Mouse (Mus musculus) hindbrain, embryonic 15.5 days (tissue): ENCODE measurements at regions not wholly inside any gene's neighbourhood (a gene's known extent, or its start where the extent isn't known, plus 50 kb on each side); places are given as distances from the start of the nearest gene placed in this dataset.
"Not testable (repeated sequence)": the region's sequence is repeated elsewhere in the genome, so short reads cannot be mapped to it uniquely, and the experiment has no call there.

ENCODE experiments used
- ATAC-seq: fragments of 200-750 bp; cut with Nextera tagmentation; 2 replicates; pipeline ENCODE4 v1.8.0; 2017; ENCODE audit warnings: low read depth, moderate number of reproducible peaks, moderate TSS enrichment; ENCODE audit not compliant: low FRiP score
- H3K27ac ChIP-seq: fragments of 300-500 bp; sonication (generic); replicated peaks from 2 replicates; pipeline ENCODE4 v1.5.1; 2015; ENCODE audit warnings: mild to moderate bottlenecking, inconsistent platforms
- H3K27me3 ChIP-seq: fragments of 300-500 bp; sonication (generic); 2 replicates; pipeline ENCODE4 v1.6.1; 2015; ENCODE audit warnings: control low read depth, inconsistent platforms
- H3K36me3 ChIP-seq: fragments of 300-500 bp; sonication (generic); 2 replicates; pipeline ENCODE4 v1.6.1; 2015; ENCODE audit warnings: control low read depth, inconsistent platforms
- H3K4me1 ChIP-seq: fragments of 300-500 bp; sonication (generic); replicated peaks from 2 replicates; pipeline ENCODE4 v1.6.1; 2015; ENCODE audit warnings: control low read depth, inconsistent platforms
- H3K4me2 ChIP-seq: fragments of 300-500 bp; sonication (generic); 2 replicates; pipeline ENCODE4 v1.6.1; 2015; ENCODE audit warnings: moderate library complexity, mild to moderate bottlenecking, inconsistent platforms
- H3K4me3 ChIP-seq: fragments of 300-500 bp; sonication (generic); 2 replicates; pipeline ENCODE4 v1.5.1; 2015; ENCODE audit warnings: mild to moderate bottlenecking, inconsistent platforms
- H3K9ac ChIP-seq: fragments of 300-500 bp; sonication (generic); 2 replicates; pipeline ENCODE4 v1.6.1; 2015; ENCODE audit warnings: inconsistent platforms
- H3K9me3 ChIP-seq: fragments of 300-500 bp; sonication (generic); 2 replicates; pipeline ENCODE4 v1.6.1; 2016; ENCODE audit warnings: control low read depth, inconsistent platforms
- WGBS: fragments of 180-500 bp; shearing (Covaris S2); methylation state at CpG from one replicate; pipeline ENCODE4 v1.1.7; 2015; 5-methylcytosine and 5-hydroxymethylcytosine counted together

DNA sequence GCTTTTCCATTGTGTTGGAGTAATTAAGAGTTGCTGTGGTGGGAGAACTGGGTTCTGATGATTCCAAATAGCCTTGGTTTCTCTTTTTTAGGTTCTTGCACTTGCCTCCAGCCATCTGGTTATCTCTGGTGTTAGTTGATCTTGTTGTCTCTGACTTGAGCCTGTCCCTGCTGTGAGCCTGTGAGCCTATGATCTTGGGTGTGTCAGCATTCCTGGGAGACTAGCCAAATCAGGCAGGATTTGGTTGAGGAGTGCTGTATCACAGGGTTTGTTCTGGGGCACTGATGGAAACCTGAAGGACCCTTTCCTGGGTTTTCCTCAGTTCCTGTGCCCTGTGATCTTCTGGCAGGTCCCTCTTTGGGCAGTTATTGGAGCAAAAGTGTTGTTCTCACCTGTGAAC lies 406.8 kb upstream of the Ppp6c start:
- ATAC-seq = no peak
- H3K9me3 ChIP-seq = peaks cover 4% of the 10 kb centered on the region; the same call in 1 of the 2 replicates
- no peak overlapping the region for H3K4me2 ChIP-seq
- no peak overlapping the region for H3K4me3 ChIP-seq
- no peaks in the 10 kb centered on the region for H3K4me1 ChIP-seq
- H3K36me3 ChIP-seq = no peaks in the 10 kb centered on the region
- no peak overlapping the region for H3K9ac ChIP-seq
- no peak overlapping the region for H3K27ac ChIP-seq
- H3K27me3 ChIP-seq = no peaks in the 10 kb centered on the region

DNA sequence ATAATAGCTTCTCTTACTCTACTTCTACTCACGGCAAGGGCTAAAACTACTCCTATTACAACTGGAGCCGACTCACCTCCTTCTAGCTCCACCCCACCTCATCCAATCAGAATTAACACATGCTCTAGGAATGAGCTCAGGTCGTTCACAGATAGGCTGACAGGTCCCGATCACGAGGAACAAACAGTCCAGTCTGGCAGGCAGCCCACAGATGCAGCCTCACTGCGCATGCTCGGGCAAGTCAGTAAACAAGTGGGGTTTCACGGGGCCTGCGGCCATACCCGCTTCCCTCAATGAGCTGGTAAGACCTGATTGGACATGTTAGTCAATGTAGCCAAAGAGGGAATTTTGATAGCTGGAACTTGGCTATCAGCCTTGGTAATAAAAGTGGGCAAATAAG lies 388.0 kb upstream of the Ppp6c start:
- no peak overlapping the region for H3K4me2 ChIP-seq
- no peak for ATAC-seq
- no peaks in the 10 kb centered on the region for H3K9me3 ChIP-seq
- no peak overlapping the region for H3K27ac ChIP-seq
- no peaks in the 10 kb centered on the region for H3K36me3 ChIP-seq
- no peak overlapping the region for H3K9ac ChIP-seq
- WGBS = 88% methylated on average over 10 of the region's 10 CpGs
- H3K4me3 ChIP-seq = no peak overlapping the region
- H3K4me1 ChIP-seq = no peaks in the 10 kb centered on the region
- no peaks in the 10 kb centered on the region for H3K27me3 ChIP-seq

DNA sequence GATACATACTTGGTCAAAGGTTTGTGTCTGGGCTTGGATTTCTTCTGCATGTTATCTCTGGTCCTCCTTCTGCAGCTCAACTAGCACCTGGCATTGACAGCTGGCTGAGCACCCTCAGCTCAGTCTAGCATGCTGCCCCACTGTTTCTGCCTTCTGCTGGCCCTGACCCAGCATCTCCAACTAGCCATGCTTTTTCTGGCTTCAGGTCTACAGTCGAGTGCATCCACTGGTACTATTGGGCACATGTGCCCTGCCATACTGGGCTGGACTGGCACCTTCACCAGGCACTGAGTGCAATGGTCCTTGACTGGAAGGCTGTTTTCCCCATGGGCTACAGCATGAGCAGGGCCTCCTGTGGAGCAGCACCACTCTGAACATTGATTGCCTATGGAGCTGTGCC lies 386.6 kb upstream of the Ppp6c start:
- Histone ChIP-seq H3K4me3 (no peak overlapping the region), H3K9me3 (no peaks in the 10 kb centered on the region), H3K27me3 (no peaks in the 10 kb centered on the region), H3K4me1 (no peaks in the 10 kb centered on the region), H3K36me3 (no peaks in the 10 kb centered on the region), H3K27ac (no peak overlapping the region), H3K9ac (no peak overlapping the region), H3K4me2 (no peak overlapping the region)
- peak; percentile 51; the same call in 1 of the 2 replicates for ATAC-seq
- 63% methylated on average over 1 of the region's 1 CpGs for WGBS

DNA sequence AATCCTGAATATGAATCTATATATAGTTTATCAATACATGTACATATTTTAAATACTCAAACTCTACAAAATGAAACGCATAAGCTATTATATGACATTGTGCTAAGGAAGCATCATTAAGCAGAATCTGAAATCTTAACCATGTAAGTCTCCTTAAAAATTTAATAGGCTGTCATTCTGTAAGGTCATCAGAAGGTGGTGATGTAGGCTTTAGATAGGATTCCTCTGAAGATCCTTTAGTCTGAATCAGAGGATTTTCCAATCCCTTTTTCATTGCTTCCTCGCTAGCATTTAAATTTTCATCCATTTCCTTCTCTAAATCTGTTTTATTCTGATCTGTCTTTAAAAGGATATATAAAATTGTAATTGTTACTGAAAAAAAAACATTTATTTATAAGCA lies 386.0 kb upstream of the Ppp6c start:
- no peak overlapping the region for H3K9ac ChIP-seq
- 82% methylated on average over 2 of the region's 2 CpGs for whole genome bisulfite sequencing
- no peak overlapping the region for H3K4me2 ChIP-seq
- H3K4me1 ChIP-seq = no peaks in the 10 kb centered on the region
- H3K27ac ChIP-seq = no peak overlapping the region
- no peak for ATAC-seq
- H3K4me3 ChIP-seq = no peak overlapping the region
- H3K9me3 ChIP-seq = no peaks in the 10 kb centered on the region
- no peaks in the 10 kb centered on the region for H3K36me3 ChIP-seq
- no peaks in the 10 kb centered on the region for H3K27me3 ChIP-seq

DNA sequence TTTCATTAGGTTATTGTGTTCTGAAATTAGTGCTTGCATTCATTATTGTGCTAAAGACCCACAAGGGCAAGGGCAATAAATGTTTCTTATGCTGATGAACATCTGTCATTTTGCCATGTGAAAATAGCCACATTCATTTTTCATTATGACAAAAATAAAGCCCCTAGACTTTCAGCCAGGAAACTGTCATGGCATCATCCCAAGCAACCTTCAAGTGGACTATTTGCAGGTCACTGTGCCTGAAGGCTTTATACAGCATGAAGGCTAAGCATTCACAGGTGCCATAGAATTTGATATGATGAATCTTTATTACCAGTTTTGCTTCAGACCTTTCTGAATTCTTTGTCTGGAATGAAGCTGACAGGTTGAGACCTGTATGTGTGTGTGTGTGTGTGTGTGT lies 376.0 kb upstream of the Ppp6c start:
- no peak overlapping the region for H3K4me2 ChIP-seq
- H3K27me3 ChIP-seq = no peaks in the 10 kb centered on the region
- no peaks in the 10 kb centered on the region for H3K36me3 ChIP-seq
- H3K9me3 ChIP-seq = no peaks in the 10 kb centered on the region
- ATAC-seq = no peak
- H3K4me3 ChIP-seq = no peak overlapping the region
- H3K9ac ChIP-seq = no peak overlapping the region
- H3K4me1 ChIP-seq = no peaks in the 10 kb centered on the region
- no peak overlapping the region for H3K27ac ChIP-seq

DNA sequence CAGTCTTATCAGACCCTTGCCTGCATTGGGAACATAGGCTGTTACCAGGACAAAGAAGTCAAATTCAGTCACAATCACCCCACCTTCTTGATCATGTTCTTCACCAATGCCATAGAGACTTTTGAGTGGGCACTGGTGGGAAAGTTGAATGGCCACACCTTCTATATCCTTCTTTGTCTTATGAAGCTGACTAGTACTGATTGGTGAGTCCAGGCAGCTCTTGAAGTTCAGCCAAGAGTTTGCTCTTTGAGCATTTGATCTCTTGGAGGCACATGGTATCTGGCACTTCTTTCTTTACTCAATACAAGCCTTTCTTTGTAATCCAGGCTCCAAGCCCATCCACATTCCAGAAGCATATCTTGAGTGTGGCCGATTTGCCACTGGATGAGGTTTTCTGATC lies 331.9 kb upstream of the Ppp6c start:
- WGBS = 94% methylated on average over 1 of the region's 1 CpGs
- no peak for ATAC-seq
- Histone ChIP-seq H3K27ac (no peak overlapping the region), H3K9ac (no peak overlapping the region), H3K4me2 (no peak overlapping the region), H3K9me3 (no peaks in the 10 kb centered on the region), H3K36me3 (no peaks in the 10 kb centered on the region), H3K4me3 (no peak overlapping the region), H3K27me3 (no peaks in the 10 kb centered on the region), H3K4me1 (no peaks in the 10 kb centered on the region)

DNA sequence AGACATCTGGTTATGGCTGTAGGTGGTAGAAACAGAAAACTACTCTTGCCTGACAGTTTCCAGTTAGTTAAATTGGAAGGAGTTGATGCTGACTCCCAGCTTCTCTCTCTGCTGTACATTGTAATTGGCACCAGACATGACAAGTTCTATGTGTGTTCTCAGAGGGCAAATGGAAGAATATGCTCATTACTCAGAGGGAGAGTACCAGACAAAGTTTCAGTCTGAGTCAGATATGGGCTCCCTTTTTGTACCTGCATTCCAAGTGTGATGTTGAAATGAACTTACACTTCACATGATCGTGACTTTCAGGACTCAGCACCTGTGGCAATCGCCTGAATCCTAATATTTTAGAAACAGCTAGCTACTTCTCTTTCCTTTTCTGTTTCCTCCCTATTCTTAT lies 281.7 kb upstream of the Ppp6c start:
- H3K9me3 ChIP-seq = no peaks in the 10 kb centered on the region
- no peak for ATAC-seq
- H3K4me3 ChIP-seq = no peak overlapping the region
- no peak overlapping the region for H3K4me2 ChIP-seq
- no peaks in the 10 kb centered on the region for H3K36me3 ChIP-seq
- no peaks in the 10 kb centered on the region for H3K27me3 ChIP-seq
- H3K27ac ChIP-seq = no peak overlapping the region
- H3K4me1 ChIP-seq = no peaks in the 10 kb centered on the region
- H3K9ac ChIP-seq = no peak overlapping the region
- WGBS = 95% methylated on average over 2 of the region's 2 CpGs

DNA sequence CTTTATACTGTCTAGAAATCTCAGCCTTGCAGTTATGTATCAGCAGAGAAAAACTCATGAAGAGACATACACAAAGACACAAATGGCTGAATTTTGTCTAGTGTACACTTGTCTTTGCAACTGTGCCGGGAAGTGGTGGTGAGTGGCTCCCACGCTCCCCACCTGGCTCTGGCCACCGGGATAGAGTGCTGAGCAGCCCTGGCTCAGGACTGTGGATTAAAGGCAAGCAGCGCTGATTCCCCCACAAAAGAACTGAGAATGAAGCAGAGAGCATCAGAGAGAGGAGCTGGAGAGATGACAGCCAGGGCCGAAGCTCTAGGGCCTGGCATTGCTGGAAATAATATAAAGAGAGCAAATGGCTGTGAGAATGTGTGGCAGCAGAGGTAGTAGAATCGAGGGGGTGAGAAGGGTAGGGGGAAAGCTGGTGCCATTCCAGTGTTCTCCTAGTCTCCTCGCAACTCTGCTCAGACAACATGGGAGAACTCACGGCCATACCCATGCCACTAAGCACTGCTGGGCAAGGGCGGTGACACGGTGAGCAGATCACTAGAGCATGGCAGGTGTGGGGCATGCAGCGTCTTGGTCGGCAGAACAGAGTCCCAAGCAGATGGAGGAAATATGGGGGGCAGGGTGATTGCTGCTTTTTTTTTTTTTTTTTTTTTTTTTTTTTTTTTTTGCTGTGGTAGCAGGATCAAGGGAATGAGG lies 257.1 kb upstream of the Ppp6c start:
- Histone ChIP-seq H3K36me3 (no peaks in the 10 kb centered on the region), H3K4me2 (no peak overlapping the region; the same call in 1 of the 2 replicates), H3K4me1 (no peaks in the 10 kb centered on the region), H3K4me3 (no peak overlapping the region), H3K9me3 (no peaks in the 10 kb centered on the region), H3K9ac (no peak overlapping the region), H3K27me3 (no peaks in the 10 kb centered on the region), H3K27ac (no peak overlapping the region)
- ATAC-seq = no peak
- 37% methylated on average over 12 of the region's 12 CpGs for WGBS

DNA sequence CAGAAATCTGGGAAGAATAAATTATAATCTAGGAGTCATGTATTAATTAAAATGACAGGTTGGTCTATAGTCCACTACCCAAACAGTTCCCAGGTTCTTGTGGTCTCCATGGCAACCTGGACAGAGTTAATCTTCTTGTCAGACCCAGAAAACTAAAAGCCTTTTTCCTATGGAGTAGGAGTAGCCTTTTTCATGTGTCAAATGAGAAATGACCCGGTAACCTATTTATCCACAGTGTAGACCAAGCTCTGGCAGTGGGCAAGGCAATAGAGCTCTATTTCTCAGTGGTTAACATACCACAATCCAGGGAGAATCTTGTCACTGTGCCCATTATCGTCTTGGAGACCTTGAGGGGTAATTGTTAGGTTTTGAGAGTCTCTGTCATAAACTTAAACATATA lies 256.4 kb upstream of the Ppp6c start:
- ATAC-seq = peak; percentile 51; the same call in 1 of the 2 replicates
- no peak overlapping the region for H3K9ac ChIP-seq
- no peaks in the 10 kb centered on the region for H3K4me1 ChIP-seq
- no peaks in the 10 kb centered on the region for H3K27me3 ChIP-seq
- WGBS = 38% methylated on average over 2 of the region's 2 CpGs
- H3K9me3 ChIP-seq = no peaks in the 10 kb centered on the region
- H3K4me3 ChIP-seq = no peak overlapping the region
- H3K27ac ChIP-seq = no peak overlapping the region
- no peak overlapping the region for H3K4me2 ChIP-seq
- H3K36me3 ChIP-seq = no peaks in the 10 kb centered on the region

DNA sequence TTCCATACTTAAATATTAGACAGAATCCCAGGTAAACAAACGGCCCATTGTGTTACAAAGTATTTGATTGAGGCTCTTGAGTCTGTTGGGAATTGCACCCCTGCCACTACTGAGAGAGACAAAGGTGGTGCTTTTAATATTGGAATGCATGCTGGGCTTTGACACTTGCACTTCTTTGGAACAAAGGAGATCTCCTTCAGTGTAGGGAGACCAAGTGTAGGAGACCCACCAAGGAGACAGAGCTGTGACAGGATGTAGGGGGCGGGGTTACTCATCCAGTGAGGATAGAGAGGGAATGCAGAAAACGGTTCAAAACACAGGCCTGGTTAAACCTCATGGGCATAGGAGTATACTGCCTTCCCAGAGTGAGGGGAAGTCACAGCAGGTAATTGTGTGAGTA lies 254.0 kb upstream of the Ppp6c start:
- no peak overlapping the region for H3K27ac ChIP-seq
- H3K36me3 ChIP-seq = no peaks in the 10 kb centered on the region
- H3K4me3 ChIP-seq = no peak overlapping the region
- peaks cover 5% of the 10 kb centered on the region; the same call in 1 of the 2 replicates for H3K9me3 ChIP-seq
- H3K4me2 ChIP-seq = no peak overlapping the region
- H3K4me1 ChIP-seq = no peaks in the 10 kb centered on the region
- ATAC-seq = no peak
- 67% methylated on average over 3 of the region's 3 CpGs for WGBS
- no peaks in the 10 kb centered on the region for H3K27me3 ChIP-seq
- H3K9ac ChIP-seq = no peak overlapping the region

DNA sequence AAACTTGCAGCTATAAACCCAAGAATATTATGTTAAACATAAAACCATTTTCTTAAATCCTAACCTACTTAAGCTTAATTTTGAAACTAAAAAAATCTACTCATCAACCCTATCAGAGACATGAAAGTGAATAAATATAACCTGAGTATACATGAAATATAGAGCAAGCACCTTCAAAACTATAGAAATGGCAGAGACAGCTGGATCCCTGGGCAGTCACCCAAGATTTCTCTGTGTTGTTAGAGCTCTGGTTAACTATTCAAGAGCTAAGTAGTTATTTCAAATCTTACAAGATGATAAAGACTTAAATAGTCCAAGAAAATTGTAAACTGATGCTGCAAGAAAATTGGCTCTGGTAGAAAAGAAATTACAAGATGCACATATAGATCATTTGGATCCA lies 246.7 kb upstream of the Ppp6c start:
- not testable (repeated sequence) for H3K9me3 ChIP-seq

More for the DNA sequence above, 246.7 kb upstream of the Ppp6c start:
- H3K27me3 ChIP-seq, H3K4me1 ChIP-seq, H3K27ac ChIP-seq, H3K4me2 ChIP-seq, ATAC-seq, H3K4me3 ChIP-seq, H3K36me3 ChIP-seq, H3K9ac ChIP-seq: not testable (repeated sequence)
